Mouse (Mus musculus): ENCODE measurements around the gene Ipcef1.

GRCm38 (mm10) chr10:7047919-7048291 is 4.4 kb downstream of the Ipcef1 start:
- TF ChIP-seq POLR2A (IDR thresholded peaks at IDR 0.05; ENCODE audit: low read depth, low read length) (no peak), CTCF (conservative IDR thresholded peaks at IDR 0.05 in 1 of 2, IDR thresholded peaks at IDR 0.05 in 1 of 2; ENCODE audit: low read depth in 2 of 2, low read length in 2 of 2) (no peak), SIN3A (IDR thresholded peaks at IDR 0.05; ENCODE audit: low read length) (no peak), MAX (IDR thresholded peaks at IDR 0.05; ENCODE audit: low read length) (no peak), USF1 (IDR thresholded peaks at IDR 0.05; ENCODE audit: low read depth, low read length) (no peak), RCOR1 (conservative IDR thresholded peaks at IDR 0.05; ENCODE audit: low read depth, low read length) (no peak), HCFC1 (IDR thresholded peaks at IDR 0.05; ENCODE audit: low read depth, low read length) (no peak), BHLHE40 (IDR thresholded peaks at IDR 0.05; ENCODE audit: low read depth, low read length) (no peak)

Data from CH12.LX (cell line).